Mouse (Mus musculus): ENCODE data around the gene Elf4.

The Elf4 gene

GRCm38 (mm10) chrX:48365836-48366577, 96.9 kb downstream of the Elf4 start:
- DNase-seq, result no peak
